Mouse (Mus musculus) c-Kit-positive CD71-positive TER-119-positive erythroid progenitor cells, embryonic 14.5 days (primary cell): ENCODE data around the gene Akap13.

ENCODE experiments used
- DNase-seq: peaks from one replicate; pipeline ENCODE4 v3.0.0-alpha.2; 2013; ENCODE audit warnings: low spot score

Gene Akap13

GRCm38 (mm10) chr7:75455223-75456151 is at the start of gene Akap13:
Gene Akap13 (plus strand): TSS chr7:75455534.
- peak; percentile 87 for DNase-seq

GRCm38 (mm10) chr7:75410641-75411040 is 44.7 kb upstream of the Akap13 start:
- no peak for DNase-seq

GRCm38 (mm10) chr7:75411226-75411625 is 44.1 kb upstream of the Akap13 start:
- DNase-seq: no peak

GRCm38 (mm10) chr7:75412011-75412510 is 43.3 kb upstream of the Akap13 start:
- no peak for DNase-seq

GRCm38 (mm10) chr7:75412568-75412967 is 42.8 kb upstream of the Akap13 start:
- DNase-seq: no peak

GRCm38 (mm10) chr7:75413903-75414302 is 41.4 kb upstream of the Akap13 start:
- DNase-seq: no peak

GRCm38 (mm10) chr7:75414316-75414715 is 41.0 kb upstream of the Akap13 start:
- DNase-seq: no peak

- DNase-seq: no peak
These were observed 40.0 kb upstream of the Akap13 start for GRCm38 (mm10) chr7:75415166-75415881.

GRCm38 (mm10) chr7:75415882-75416585 is 39.3 kb upstream of the Akap13 start:
- no peak for DNase-seq

GRCm38 (mm10) chr7:75420927-75421326 is 34.4 kb upstream of the Akap13 start:
- no peak for DNase-seq

GRCm38 (mm10) chr7:75424121-75424520 is 31.2 kb upstream of the Akap13 start:
- DNase-seq: no peak

GRCm38 (mm10) chr7:75427322-75427721 is 28.0 kb upstream of the Akap13 start:
- DNase-seq: no peak

- no peak for DNase-seq
These were observed 26.4 kb upstream of the Akap13 start for GRCm38 (mm10) chr7:75428913-75429312.

- DNase-seq: no peak
These were observed 24.8 kb upstream of the Akap13 start for GRCm38 (mm10) chr7:75430550-75430949.

GRCm38 (mm10) chr7:75431043-75431442 is 24.3 kb upstream of the Akap13 start:
- no peak for DNase-seq

GRCm38 (mm10) chr7:75432046-75432445 is 23.3 kb upstream of the Akap13 start:
- no peak for DNase-seq

- DNase-seq: no peak
These were observed 18.7 kb upstream of the Akap13 start for GRCm38 (mm10) chr7:75436413-75437174.

- no peak for DNase-seq
These were observed 15.8 kb upstream of the Akap13 start for GRCm38 (mm10) chr7:75439570-75439969.

GRCm38 (mm10) chr7:75440241-75440640 is 15.1 kb upstream of the Akap13 start:
- no peak for DNase-seq

GRCm38 (mm10) chr7:75441947-75442346 is 13.4 kb upstream of the Akap13 start:
- no peak for DNase-seq

GRCm38 (mm10) chr7:75456152-75456888 is 986 bp downstream of the Akap13 start:
- DNase-seq: no peak
